ENCODE assay signal across 8 mouse cellular contexts in the genomic region with DNA sequence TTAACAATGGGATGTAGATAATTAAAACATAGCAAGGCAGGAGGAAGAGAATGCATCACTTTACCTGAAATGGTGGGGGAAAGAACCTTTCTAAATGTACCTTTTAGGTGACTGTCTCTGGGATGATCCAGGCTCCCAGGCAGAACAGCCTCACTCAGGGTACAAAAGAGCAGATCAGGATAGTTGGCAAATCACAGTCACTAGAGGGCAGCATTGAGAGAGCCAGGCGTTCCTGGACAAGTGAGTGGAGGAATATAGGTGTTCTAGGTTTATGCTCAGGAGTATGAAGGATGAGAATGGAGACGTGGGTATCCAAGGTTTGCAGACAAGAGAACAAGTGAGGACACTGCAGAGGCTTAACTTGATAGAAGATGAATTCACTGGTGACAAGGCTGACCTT.
DNase-seq lines count a peak whose midpoint lies in the region; ATAC-seq and TF ChIP-seq lines count a peak whose summit lies in the region.

No protein-coding gene starts in this region.

- peak; percentile 52 for DNase-seq in intestine, embryonic 14.5 days (ENCODE audit: low spot score)
- DNase-seq in adrenal gland, postnatal 14 days, result peak; percentile 49
- DNase-seq in embryonic facial prominence, embryonic 11.5 days (ENCODE audit: low spot score), result peak; percentile 74
- peak; percentile 14 to 21 for DNase-seq in heart, postnatal 36 days
- DNase-seq in layer of hippocampus, adult 9-11 months, result peak; percentile 18
- DNase-seq in lung, postnatal 0 days (ENCODE audit: low spot score), result peak; percentile 46
- peak; percentile 13 for DNase-seq in right cerebral cortex, postnatal 4 days

- H3K4me3 ChIP-seq in intestine, embryonic 14.5 days (ENCODE audit: low read depth, low read length), result no peak overlapping the region
- H3K4me3 ChIP-seq in intestine, embryonic 15.5 days (replicated peaks), result no peak overlapping the region
- no peak overlapping the region for H3K4me3 ChIP-seq in embryonic facial prominence, embryonic 11.5 days (ENCODE audit: low read depth, low read length)
- H3K4me3 ChIP-seq in lung, postnatal 0 days (ENCODE audit: low read depth, low read length), result no peak overlapping the region

- no peaks in the 10 kb centered on the region for H3K27me3 ChIP-seq in intestine, embryonic 14.5 days (replicated peaks; ENCODE audit: control insufficient read depth, insufficient read depth, low read length)
- no peaks in the 10 kb centered on the region for H3K27me3 ChIP-seq in intestine, embryonic 15.5 days (replicated peaks)
- no peaks in the 10 kb centered on the region for H3K27me3 ChIP-seq in embryonic facial prominence, embryonic 11.5 days (ENCODE audit: control insufficient read depth, insufficient read depth, low read length)
- H3K27me3 ChIP-seq in lung, postnatal 0 days (replicated peaks; ENCODE audit: insufficient read depth, low read length), result no peaks in the 10 kb centered on the region

- no peak overlapping the region for H3K9ac ChIP-seq in intestine, embryonic 14.5 days (ENCODE audit: low read length)
- no peak overlapping the region for H3K9ac ChIP-seq in intestine, embryonic 15.5 days
- H3K9ac ChIP-seq in embryonic facial prominence, embryonic 11.5 days (replicated peaks; ENCODE audit: low read length), result no peak overlapping the region
- no peak overlapping the region for H3K9ac ChIP-seq in lung, postnatal 0 days (replicated peaks; ENCODE audit: low read depth)

- no peak overlapping the region for H3K27ac ChIP-seq in intestine, embryonic 14.5 days (ENCODE audit: low read depth)
- no peak overlapping the region for H3K27ac ChIP-seq in intestine, embryonic 15.5 days
- no peak overlapping the region for H3K27ac ChIP-seq in embryonic facial prominence, embryonic 11.5 days (replicated peaks; ENCODE audit: low read depth, low read length)
- no peak overlapping the region for H3K27ac ChIP-seq in lung, postnatal 0 days (ENCODE audit: low read length)

- H3K36me3 ChIP-seq in intestine, embryonic 14.5 days (ENCODE audit: control insufficient read depth, insufficient read depth, low read length), result no peaks in the 10 kb centered on the region
- no peaks in the 10 kb centered on the region for H3K36me3 ChIP-seq in intestine, embryonic 15.5 days
- no peaks in the 10 kb centered on the region for H3K36me3 ChIP-seq in embryonic facial prominence, embryonic 11.5 days (replicated peaks; ENCODE audit: control insufficient read depth, insufficient read depth, low read depth, low read length)
- no peaks in the 10 kb centered on the region for H3K36me3 ChIP-seq in lung, postnatal 0 days (ENCODE audit: insufficient read depth, low read length)

- H3K4me1 ChIP-seq in intestine, embryonic 14.5 days (replicated peaks; ENCODE audit: control insufficient read depth, insufficient read depth, low read length), result no peaks in the 10 kb centered on the region
- no peaks in the 10 kb centered on the region for H3K4me1 ChIP-seq in intestine, embryonic 15.5 days (replicated peaks)
- no peaks in the 10 kb centered on the region for H3K4me1 ChIP-seq in embryonic facial prominence, embryonic 11.5 days (ENCODE audit: control insufficient read depth, insufficient read depth, low read length)
- H3K4me1 ChIP-seq in lung, postnatal 0 days (ENCODE audit: insufficient read depth, low read depth, low read length), result no peaks in the 10 kb centered on the region

- WGBS in intestine, embryonic 14.5 days, result 16% methylated on average over 2 of the region's 2 CpGs
- WGBS in intestine, embryonic 15.5 days, result 13% methylated on average over 2 of the region's 2 CpGs
- 23% methylated on average over 2 of the region's 2 CpGs for WGBS in embryonic facial prominence, embryonic 11.5 days
- 10% methylated on average over 2 of the region's 2 CpGs for WGBS in lung, postnatal 0 days

- TF ChIP-seq EP300 in lung, postnatal 0 days (IDR thresholded peaks at IDR 0.05), result no peak

- no peak overlapping the region for H3K4me2 ChIP-seq in intestine, embryonic 14.5 days (ENCODE audit: low read length)
- no peak overlapping the region for H3K4me2 ChIP-seq in intestine, embryonic 15.5 days (replicated peaks)
- no peak overlapping the region for H3K4me2 ChIP-seq in embryonic facial prominence, embryonic 11.5 days (ENCODE audit: low read depth, low read length)
- H3K4me2 ChIP-seq in lung, postnatal 0 days (replicated peaks; ENCODE audit: low read depth, low read length), result no peak overlapping the region

- intact Hi-C loops in heart, postnatal 36 days (cut with DNase I), result loop anchor here (5.0 kb wide), 1 partner anchor 1201 kb away; no protein-coding TSS in a partner anchor

- H3K9me3 ChIP-seq in intestine, embryonic 14.5 days (ENCODE audit: control insufficient read depth, low read length), result no peaks in the 10 kb centered on the region
- no peaks in the 10 kb centered on the region for H3K9me3 ChIP-seq in intestine, embryonic 15.5 days
- no peaks in the 10 kb centered on the region for H3K9me3 ChIP-seq in embryonic facial prominence, embryonic 11.5 days (replicated peaks; ENCODE audit: control insufficient read depth, low read length)
- no peaks in the 10 kb centered on the region for H3K9me3 ChIP-seq in lung, postnatal 0 days (ENCODE audit: low read length)

- TF ChIP-seq CTCF in lung, postnatal 0 days (IDR thresholded peaks at IDR 0.05), result peak; percentile 84

- ATAC-seq in intestine, embryonic 14.5 days (replicated peaks; ENCODE audit: low FRiP score, low TSS enrichment, low read depth), result 0 out of 2 replicates have a peak, but pooled peaks have one; percentile 36
- no peak for ATAC-seq in intestine, embryonic 15.5 days
- ATAC-seq in embryonic facial prominence, embryonic 11.5 days (replicated peaks; ENCODE audit: insufficient number of reproducible peaks, low FRiP score, low TSS enrichment, low read depth), result no peak; the same call in 1 of the 2 replicates
- ATAC-seq in lung, postnatal 0 days, result peak; percentile 55; the same call in 1 of the 2 replicates

Comparison
In these comparisons a context has a peak if more than half of its experiments do, and no peak if none do; other contexts are left out.
1. ATAC-seq: peak in intestine, embryonic 14.5 days (single experiment) and lung, postnatal 0 days (single experiment); none in intestine, embryonic 15.5 days (single experiment) and embryonic facial prominence, embryonic 11.5 days (single experiment).
2. DNase-seq: peak in every context shown above with its lines; median percentile 74 in embryonic facial prominence, embryonic 11.5 days; 52 in intestine, embryonic 14.5 days; 49 in adrenal gland, postnatal 14 days; 46 in lung, postnatal 0 days; 18 in layer of hippocampus, adult 9-11 months; 18 in heart, postnatal 36 days; 13 in right cerebral cortex, postnatal 4 days.